Mouse (Mus musculus) left cerebral cortex, postnatal 10 days (tissue): ENCODE measurements around the gene Sp8. TPM values are rescaled to one million over a fixed set of nuclear protein-coding genes. Genes with fewer than 3 reads are reported as not detected.

Experiments
- total RNA-seq, 2 experiments: library from RNA; stranded (reverse); gene quantifications; 2 replicates each; pipeline ENCODE4 v1.2.3; 2021

The Sp8 gene
- total RNA-seq, 2 experiments from 2014 or later = 2.5 to 4.0 TPM

Other genes starting within 250 kb of the Sp8 start
- gene Abcb5, start 120.1 kb downstream of the Sp8 start, total RNA-seq = not detected